Mouse (Mus musculus): Measurements from ENCODE around the gene Arl8a.

- no peak for TF ChIP-seq CTCF (IDR thresholded peaks at IDR 0.05; ENCODE audit: extremely low read depth, insufficient read length, insufficient replicate concordance, low read depth, low read length)
- no peak for TF ChIP-seq POLR2A (IDR thresholded peaks at IDR 0.05; ENCODE audit: low read depth, low read length)
Observed at GRCm38 (mm10) chr1:135159556-135160123, 13.0 kb downstream of the Arl8a start.
